Mouse (Mus musculus): ENCODE measurements around the gene Myl12a.

GRCm38 (mm10) chr17:71045591-71045990 is 42.9 kb upstream of the Myl12a start:
- TF ChIP-seq EP300 (IDR thresholded peaks at IDR 0.05; ENCODE audit: low read depth) (no peak), CTCF (IDR thresholded peaks at IDR 0.05; ENCODE audit: low read depth) (no peak)

All from liver, postnatal 0 days (tissue).